Mouse (Mus musculus) cerebellum, adult 2 months (tissue): ENCODE results near the gene Elf5.
A peak's percentile ranks its signal among the peaks of the same experiment; 100 is the strongest.

ENCODE experiments used
- CTCF ChIP-seq: fragments of 200-500 bp; IDR thresholded peaks from 2 replicates; pipeline ENCODE4 v1.5.1; 2011; ENCODE audit warnings: low read depth, mild to moderate bottlenecking, control low read depth, low read length, moderate library complexity, borderline replicate concordance; ENCODE audit not compliant: insufficient read depth
- POLR2A ChIP-seq: fragments of 200-500 bp; IDR thresholded peaks from 2 replicates; pipeline ENCODE4 v1.6.1; 2011; ENCODE audit warnings: low read length, control low read depth, borderline replicate concordance; ENCODE audit not compliant: insufficient read depth

GRCm38 (mm10) chr2:103484617-103485401 is 73.3 kb downstream of the Elf5 start, which contains the start of gene Cat:
- no peak for TF ChIP-seq CTCF
- TF ChIP-seq POLR2A: peak; percentile 92
